Mouse (Mus musculus): ENCODE measurements around the gene Snrpd2.

GRCm38 (mm10) chr7:19154796-19155195, 5.3 kb downstream of the Snrpd2 start:
- TF ChIP-seq POLR2A (IDR thresholded peaks at IDR 0.05; ENCODE audit: borderline replicate concordance, extremely low read depth, low read depth, low read length): no peak
- no peak for TF ChIP-seq CTCF (IDR thresholded peaks at IDR 0.05; ENCODE audit: insufficient read depth, low read length)

Measured in lung, adult 2 months (tissue).